Mouse (Mus musculus) megakaryocyte, embryonic 14.5 days (primary cell): ENCODE results near the gene Olfr1465. TPM values are rescaled to one million over a fixed set of nuclear protein-coding genes. Genes with fewer than 3 reads are reported as not detected.

Experiments
- H3K27me3 ChIP-seq: replicated peaks from 2 replicates; pipeline ENCODE3; 2012; ENCODE audit warnings: inconsistent platforms
- H3K36me3 ChIP-seq: replicated peaks from 2 replicates; pipeline ENCODE3; 2012; ENCODE audit warnings: low read length, inconsistent platforms, mixed read lengths
- H3K4me1 ChIP-seq: 2 replicates; pipeline ENCODE4 v1.6.1; 2012; ENCODE audit warnings: inconsistent platforms
- H3K4me3 ChIP-seq: replicated peaks from 2 replicates; pipeline ENCODE3; 2012; ENCODE audit warnings: moderate library complexity, mild to moderate bottlenecking, inconsistent platforms
- H3K9me3 ChIP-seq: 2 replicates; pipeline ENCODE4 v1.6.1; 2012; ENCODE audit warnings: inconsistent platforms
- FLI1 ChIP-seq: IDR thresholded peaks from 2 replicates; pipeline ENCODE4 v1.6.1; 2012; ENCODE audit warnings: low read length, inconsistent platforms, mixed read lengths
- GATA1 ChIP-seq: IDR thresholded peaks from 3 replicates; pipeline ENCODE4 v1.6.1; 2012; ENCODE audit warnings: mixed read lengths, low read length, inconsistent platforms, borderline replicate concordance
- polyA plus RNA-seq: library from polyadenylated mRNA; stranded (reverse); fragments of >175 nt; gene quantifications from 2 replicates; pipeline ENCODE4 v1.2.3, GENCODE M21; 2012; ENCODE audit warnings: low replicate concordance; ENCODE audit not compliant: insufficient read depth

The Olfr1465 gene
- polyA plus RNA-seq = not detected in 2 replicates

GRCm38 (mm10) chr19:13315441-13315840, at the start of gene Olfr1465:
Gene Olfr1465 (minus strand): TSS chr19:13315541.
- Histone ChIP-seq H3K27me3 (no peaks in the 10 kb centered on the region), H3K9me3 (peaks cover 5% of the 10 kb centered on the region; the same call in 1 of the 2 replicates), H3K36me3 (no peaks in the 10 kb centered on the region), H3K4me1 (no peaks in the 10 kb centered on the region), H3K4me3 (no peak within 1 kb of the TSS)
- TF ChIP-seq GATA1 = no peak

- Histone ChIP-seq H3K36me3 (no peaks in the 10 kb centered on the region), H3K9me3 (peaks cover 7% of the 10 kb centered on the region)
These were observed 46.6 kb upstream of the Olfr1465 start, which contains the start of gene Olfr1467 for GRCm38 (mm10) chr19:13361936-13362335. Gene Olfr1467 (plus strand): TSS chr19:13362236.

GRCm38 (mm10) chr19:13338562-13338961, 23.2 kb upstream of the Olfr1465 start, which contains the start of gene Olfr1466:
Gene Olfr1466 (plus strand): TSS chr19:13338862.
- no peaks in the 10 kb centered on the region for H3K27me3 ChIP-seq
- no peaks in the 10 kb centered on the region for H3K36me3 ChIP-seq
- no peaks in the 10 kb centered on the region for H3K4me1 ChIP-seq
- H3K4me3 ChIP-seq = no peak within 1 kb of the TSS
- peaks cover 6% of the 10 kb centered on the region; the same call in 1 of the 2 replicates for H3K9me3 ChIP-seq
- TF ChIP-seq GATA1 (no peak), FLI1 (no peak)

More at GRCm38 (mm10) chr19:13361936-13362335, 46.6 kb upstream of the Olfr1465 start, which contains the start of gene Olfr1467:
- Histone ChIP-seq H3K4me1 (no peaks in the 10 kb centered on the region), H3K4me3 (no peak within 1 kb of the TSS), H3K27me3 (no peaks in the 10 kb centered on the region)
- no peak for TF ChIP-seq FLI1
- TF ChIP-seq GATA1 = no peak

Other genes starting within 250 kb of the Olfr1465 start
- gene Olfr1457, start 217.7 kb downstream of the Olfr1465 start, polyA plus RNA-seq = not detected in 2 replicates
- not detected in 2 replicates for gene Olfr1458, start 208.8 kb downstream of the Olfr1465 start, polyA plus RNA-seq
- 0.06 TPM in 1 of 2 replicates, not detected in the other for gene Olfr1459, start 166.0 kb downstream of the Olfr1465 start, polyA plus RNA-seq
- not detected in 2 replicates for gene Olfr1461, start 152.5 kb downstream of the Olfr1465 start, polyA plus RNA-seq
- not detected in 2 replicates for gene Olfr1462, start 129.8 kb downstream of the Olfr1465 start, polyA plus RNA-seq
- not detected in 2 replicates for gene Olfr1463, start 84.2 kb downstream of the Olfr1465 start, polyA plus RNA-seq
- not detected in 2 replicates for gene Olfr1466, start 23.3 kb upstream of the Olfr1465 start, polyA plus RNA-seq
- not detected in 2 replicates for gene Olfr1467, start 46.7 kb upstream of the Olfr1465 start, polyA plus RNA-seq
- gene Olfr1469, start 92.3 kb upstream of the Olfr1465 start, polyA plus RNA-seq = not detected in 2 replicates
- gene Olfr1471, start 127.9 kb upstream of the Olfr1465 start, polyA plus RNA-seq = not detected in 2 replicates
- gene Olfr1472, start 140.5 kb upstream of the Olfr1465 start, polyA plus RNA-seq = not detected in 2 replicates
- gene Olfr1474, start 154.0 kb upstream of the Olfr1465 start, polyA plus RNA-seq = not detected in 2 replicates
- gene Olfr1475, start 164.7 kb upstream of the Olfr1465 start, polyA plus RNA-seq = not detected in 2 replicates
- gene Olfr1477, start 185.0 kb upstream of the Olfr1465 start, polyA plus RNA-seq = not detected in 2 replicates
- not detected in 2 replicates for gene Olfr1480, start 212.4 kb upstream of the Olfr1465 start, polyA plus RNA-seq